Mouse (Mus musculus): ENCODE measurements around the gene Setx.

GRCm38 (mm10) chr2:29217042-29217441 lies 93.1 kb downstream of the Setx start:
- no peak for TF ChIP-seq CTCF (IDR thresholded peaks at IDR 0.05; ENCODE audit: control insufficient read depth, insufficient read depth, low read length)
- TF ChIP-seq POLR2A (IDR thresholded peaks at IDR 0.05; ENCODE audit: borderline replicate concordance, control insufficient read depth, low read depth, low read length), result no peak
